In the genomic region with DNA sequence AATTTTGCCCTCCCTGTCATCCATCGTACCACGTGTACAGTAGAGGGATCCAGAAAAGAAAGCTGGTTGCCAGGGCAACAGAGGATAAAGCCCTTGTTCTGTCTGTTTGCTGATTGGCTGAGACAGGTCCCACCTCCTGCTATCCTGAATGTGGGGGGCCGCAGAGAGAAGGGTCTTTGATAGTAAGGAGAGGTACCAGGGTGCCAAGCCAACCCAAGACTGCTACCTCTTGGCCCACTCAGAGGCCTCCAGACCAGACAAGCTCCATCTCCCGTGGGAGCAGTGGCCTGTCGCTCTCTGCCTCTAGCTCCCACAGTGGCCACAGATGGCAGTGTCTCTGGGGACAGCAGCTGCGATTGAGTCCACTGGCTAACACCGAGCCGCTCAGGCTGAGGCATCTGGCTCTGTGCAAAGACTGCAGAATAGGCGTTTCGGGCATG, we compare ENCODE assay signal across 9 mouse cellular contexts. TPM values are rescaled to one million over a fixed set of nuclear protein-coding genes. Genes with fewer than 3 reads are reported as not detected.
A peak's percentile ranks its signal among the peaks of the same experiment; 100 is the strongest.
DNase-seq lines count a peak whose midpoint lies in the region; ATAC-seq and TF ChIP-seq lines count a peak whose summit lies in the region.
"Had no signal": no experiment of that assay in that cellular context is flagged by ENCODE, and none has a peak within 500 bp of the region (broad histone marks: within the 10 kb centered on the region; RNA-seq: fewer than 3 reads in every experiment).

No protein-coding gene starts in this region.

- peak overlapping the region; percentile 53 for H3K4me2 ChIP-seq in hindbrain, embryonic 14.5 days (replicated peaks)
- H3K4me2 ChIP-seq: liver, embryonic 13.5 days had no signal

- H3K4me3 ChIP-seq in cortical plate, adult 2 months (ENCODE audit: insufficient read depth, low read length): peak overlapping the region; percentile 76
- peak overlapping the region; percentile 40 for H3K4me3 ChIP-seq in hindbrain, embryonic 14.5 days (replicated peaks; ENCODE audit: low read length)
- peak overlapping the region; percentile 45 for H3K4me3 ChIP-seq in midbrain, embryonic 10.5 days
- no peak overlapping the region for H3K4me3 ChIP-seq in lung, adult 2 months (replicated peaks; ENCODE audit: extremely low read depth, low read depth, low read length)
- H3K4me3 ChIP-seq: liver, embryonic 13.5 days had no signal

- WGBS in hindbrain, embryonic 14.5 days: 5% methylated on average over 10 of the region's 10 CpGs
- WGBS in midbrain, embryonic 10.5 days: 20% methylated on average over 10 of the region's 10 CpGs
- WGBS in lung, adult 2 months: 29% methylated on average over 10 of the region's 10 CpGs

- peak; percentile 77 for TF ChIP-seq POLR2A in cortical plate, adult 2 months (IDR thresholded peaks at IDR 0.05; ENCODE audit: extremely low read depth, insufficient read depth, low read length)
- no peak for TF ChIP-seq POLR2A in lung, adult 2 months (IDR thresholded peaks at IDR 0.05; ENCODE audit: borderline replicate concordance, extremely low read depth, low read depth, low read length)

- DNase-seq in brain, embryonic 18.5 days (ENCODE audit: low read depth, low spot score): peak; percentile 90
- peak; percentile 78 for DNase-seq in hindbrain, embryonic 14.5 days (ENCODE audit: low spot score)
- peak; percentile 60 for DNase-seq in midbrain, embryonic 10.5 days (ENCODE audit: low spot score)
- DNase-seq in telencephalon, adult 2 months (ENCODE audit: low read depth, low spot score): peak; percentile 95
- no peak for DNase-seq in adrenal gland, postnatal 36 days
- no peak for DNase-seq in gastrocnemius, postnatal 36 days
- DNase-seq in lung, adult 2 months: no peak
- DNase-seq: liver, embryonic 13.5 days had no signal

- no peaks in the 10 kb centered on the region for H3K36me3 ChIP-seq in hindbrain, embryonic 14.5 days (replicated peaks; ENCODE audit: control insufficient read depth, insufficient read depth)
- no peaks in the 10 kb centered on the region for H3K36me3 ChIP-seq in midbrain, embryonic 10.5 days
- H3K36me3 ChIP-seq: liver, embryonic 13.5 days had no signal

- ATAC-seq in hindbrain, embryonic 14.5 days (ENCODE audit: low FRiP score): peak; percentile 92

- intact Hi-C loops in gastrocnemius, postnatal 36 days (cut with DNase I): no loop called here

- peaks cover 3% of the 10 kb centered on the region; the same call in 1 of the 2 replicates for H3K4me1 ChIP-seq in cortical plate, adult 2 months (ENCODE audit: control insufficient read depth, insufficient read depth, low read length)
- H3K4me1 ChIP-seq in hindbrain, embryonic 14.5 days (replicated peaks; ENCODE audit: control insufficient read depth, insufficient read depth, low read length): peaks cover 26% of the 10 kb centered on the region
- peaks cover 28% of the 10 kb centered on the region for H3K4me1 ChIP-seq in midbrain, embryonic 10.5 days
- H3K4me1 ChIP-seq in lung, adult 2 months (ENCODE audit: control insufficient read depth, insufficient read depth, low read length): no peaks in the 10 kb centered on the region
- H3K4me1 ChIP-seq: liver, embryonic 13.5 days had no signal

- TF ChIP-seq CTCF in cortical plate, adult 2 months (IDR thresholded peaks at IDR 0.05; ENCODE audit: extremely low read depth, insufficient read depth, low read length): peak; percentile 28
- TF ChIP-seq CTCF in lung, adult 2 months (IDR thresholded peaks at IDR 0.05; ENCODE audit: insufficient read depth, low read length): no peak

- H3K27ac ChIP-seq in cortical plate, adult 2 months (ENCODE audit: insufficient read depth, low read length): peak overlapping the region; percentile 74
- H3K27ac ChIP-seq in hindbrain, embryonic 14.5 days: peak overlapping the region; percentile 83
- peak overlapping the region; percentile 76 for H3K27ac ChIP-seq in midbrain, embryonic 10.5 days (replicated peaks)
- H3K27ac ChIP-seq: liver, embryonic 13.5 days had no signal

- peak overlapping the region; percentile 67 for H3K9ac ChIP-seq in hindbrain, embryonic 14.5 days
- H3K9ac ChIP-seq: liver, embryonic 13.5 days had no signal

- H3K27me3 ChIP-seq in hindbrain, embryonic 14.5 days (ENCODE audit: control insufficient read depth, insufficient read depth, low read length): no peaks in the 10 kb centered on the region
- H3K27me3 ChIP-seq in midbrain, embryonic 10.5 days (ENCODE audit: low read depth, poor library complexity, severe bottlenecking): peaks cover 11% of the 10 kb centered on the region

- H3K9me3 ChIP-seq in hindbrain, embryonic 14.5 days (ENCODE audit: control insufficient read depth, low read length): no peaks in the 10 kb centered on the region
- H3K9me3 ChIP-seq in midbrain, embryonic 10.5 days (replicated peaks): no peaks in the 10 kb centered on the region
- H3K9me3 ChIP-seq: liver, embryonic 13.5 days had no signal

RNA-seq across cellular contexts. Expression of a gene that starts 3.8 kb away (rescaled TPM):
- polyA plus RNA-seq in cortical plate, adult 2 months (2012; rRNA removed): 155 TPM in 2 replicates
- polyA plus RNA-seq in hindbrain, embryonic 14.5 days (2014; fragmentation: Nextera tagmentation; extraction: Ambion mirVana): 10.2 and 13.2 TPM in 2 replicates
- 0.15 and 0.36 TPM in 2 replicates for polyA plus RNA-seq in midbrain, embryonic 10.5 days (2016; fragmentation: Nextera tagmentation; extraction: Ambion mirVana)
- total RNA-seq in adrenal gland, postnatal 36 days (2021): 1 to 10 TPM in 1 of 2 experiments, under 1 TPM in 1; 0.23 to 1.2 TPM
- total RNA-seq in gastrocnemius, postnatal 36 days (2021): not detected
- not detected in 2 replicates for polyA plus RNA-seq in lung, adult 2 months (2012; rRNA removed)
- polyA plus RNA-seq: liver, embryonic 13.5 days had no signal

RNA-seq across cellular contexts. Expression of a gene that starts 11.4 kb away (rescaled TPM):
- 6.7 and 7.0 TPM in 2 replicates for polyA plus RNA-seq in cortical plate, adult 2 months (2012; rRNA removed)
- 17.0 and 18.0 TPM in 2 replicates for polyA plus RNA-seq in hindbrain, embryonic 14.5 days (2014; fragmentation: Nextera tagmentation; extraction: Ambion mirVana)
- polyA plus RNA-seq in midbrain, embryonic 10.5 days (2016; fragmentation: Nextera tagmentation; extraction: Ambion mirVana): 94.9 and 102 TPM in 2 replicates
- total RNA-seq in adrenal gland, postnatal 36 days (2021): 1 to 10 TPM; 2.9 to 4.3 TPM
- under 1 TPM; 0.46 to 0.79 TPM for total RNA-seq in gastrocnemius, postnatal 36 days (2021)
- polyA plus RNA-seq in lung, adult 2 months (2012; rRNA removed): 1.8 and 3.4 TPM in 2 replicates

RNA-seq across cellular contexts. Expression of a gene that starts 18.7 kb away (rescaled TPM):
- 367 and 405 TPM in 2 replicates for polyA plus RNA-seq in cortical plate, adult 2 months (2012; rRNA removed)
- 375 and 410 TPM in 2 replicates for polyA plus RNA-seq in hindbrain, embryonic 14.5 days (2014; fragmentation: Nextera tagmentation; extraction: Ambion mirVana)
- polyA plus RNA-seq in midbrain, embryonic 10.5 days (2016; fragmentation: Nextera tagmentation; extraction: Ambion mirVana): 83.4 and 109 TPM in 2 replicates
- total RNA-seq in adrenal gland, postnatal 36 days (2021): 1 to 10 TPM; 2.6 to 4.3 TPM
- under 1 TPM; 0.31 to 0.91 TPM for total RNA-seq in gastrocnemius, postnatal 36 days (2021)
- 3.9 and 4.6 TPM in 2 replicates for polyA plus RNA-seq in lung, adult 2 months (2012; rRNA removed)

RNA-seq across cellular contexts. Expression of a gene that starts 31.8 kb away (rescaled TPM):
- polyA plus RNA-seq in cortical plate, adult 2 months (2012; rRNA removed): 0.48 and 0.76 TPM in 2 replicates
- 0.51 and 0.68 TPM in 2 replicates for polyA plus RNA-seq in hindbrain, embryonic 14.5 days (2014; fragmentation: Nextera tagmentation; extraction: Ambion mirVana)
- 0.07 TPM in 1 of 2 replicates, not detected in the other for polyA plus RNA-seq in midbrain, embryonic 10.5 days (2016; fragmentation: Nextera tagmentation; extraction: Ambion mirVana)
- under 1 TPM in 1 of 2 experiments, not detected in 1; 0.20 TPM for total RNA-seq in adrenal gland, postnatal 36 days (2021)
- not detected for total RNA-seq in gastrocnemius, postnatal 36 days (2021)
- 4.4 and 4.9 TPM in 2 replicates for polyA plus RNA-seq in lung, adult 2 months (2012; rRNA removed)

RNA-seq across cellular contexts. Expression of a gene that starts 42.8 kb away (rescaled TPM):
- polyA plus RNA-seq in cortical plate, adult 2 months (2012; rRNA removed): 0.13 TPM in 1 of 2 replicates, not detected in the other
- polyA plus RNA-seq in hindbrain, embryonic 14.5 days (2014; fragmentation: Nextera tagmentation; extraction: Ambion mirVana): 0.17 and 0.29 TPM in 2 replicates
- 0.11 and 0.25 TPM in 2 replicates for polyA plus RNA-seq in midbrain, embryonic 10.5 days (2016; fragmentation: Nextera tagmentation; extraction: Ambion mirVana)
- total RNA-seq in adrenal gland, postnatal 36 days (2021): not detected
- total RNA-seq in gastrocnemius, postnatal 36 days (2021): not detected
- polyA plus RNA-seq in lung, adult 2 months (2012; rRNA removed): not detected in 2 replicates

Comparison
In these comparisons a context has a peak if more than half of its experiments do, and no peak if none do; other contexts are left out.
1. DNase-seq: peak in brain, embryonic 18.5 days (single experiment), hindbrain, embryonic 14.5 days (single experiment), midbrain, embryonic 10.5 days (single experiment) and telencephalon, adult 2 months (single experiment); none in adrenal gland, postnatal 36 days (0 of 2), gastrocnemius, postnatal 36 days (0 of 2) and lung, adult 2 months (single experiment).
2. RNA of a gene that starts 18.7 kb away (polyA plus RNA-seq): 375 to 410 TPM in hindbrain, embryonic 14.5 days, 367 to 405 TPM in cortical plate, adult 2 months and 83.4 to 109 TPM in midbrain, embryonic 10.5 days; 3.9 to 4.6 TPM in lung, adult 2 months; every median in the first group is over 10 times any median in the second.
3. Peak in every context shown above with its lines, with median percentiles within 50 percentile points of each other: H3K27ac ChIP-seq.